Mouse (Mus musculus) small intestine, adult 2 months (tissue): ENCODE measurements around the gene Frmd3.

Experiments used
- CTCF ChIP-seq: fragments of 200-500 bp; IDR thresholded peaks from 2 replicates; pipeline ENCODE4 v1.5.1; 2012; ENCODE audit warnings: low read depth, mild to moderate bottlenecking, control low read depth, inconsistent platforms, low read length, moderate library complexity, mixed read lengths; ENCODE audit not compliant: insufficient replicate concordance, insufficient read length; ENCODE audit errors: extremely low read depth
- POLR2A ChIP-seq: fragments of 200-500 bp; IDR thresholded peaks from 2 replicates; pipeline ENCODE4 v1.6.1; 2012; ENCODE audit warnings: low read depth, mild to moderate bottlenecking, control low read depth, inconsistent platforms, low read length, moderate library complexity

- TF ChIP-seq POLR2A, result no peak
- TF ChIP-seq CTCF, result no peak
Observed at GRCm38 (mm10) chr4:74043226-74043625, 30.0 kb downstream of the Frmd3 start.
